Mouse (Mus musculus) Patski (cell line): ENCODE measurements around the gene Ebf3. TPM values are rescaled to one million over a fixed set of nuclear protein-coding genes. Genes with fewer than 3 reads are reported as not detected.

Source experiments
- ATAC-seq: fragments of 100-300 bp; one replicate; pipeline ENCODE4 v1.8.0; 2021
- CTCF ChIA-PET: fragments of 350-600 bp; sonication (Branson Sonifier 250); formaldehyde crosslinking; loops from one replicate; lab custom pipeline; 2022; ENCODE audit warnings: inconsistent platforms; lab: Charles Lee
- POLR2A ChIA-PET: fragments of 350-600 bp; sonication (Branson Sonifier 250); formaldehyde crosslinking; loops from one replicate; lab custom pipeline; 2022; ENCODE audit warnings: antibody characterized with exemption, inconsistent platforms; lab: Charles Lee
- DNase-seq: peaks from one replicate; pipeline ENCODE4 v3.0.0-alpha.2; 2011; ENCODE audit warnings: low read depth, low spot score
- H3K27me3 ChIP-seq: fragments of 371-371 bp; one replicate; pipeline ENCODE4 v1.5.1; 2021
- CTCF ChIP-seq: fragments of 100-300 bp; IDR thresholded peaks from one replicate; pipeline ENCODE4 v1.5.1; 2021
- in situ Hi-C: fragments of 300-500 bp; cut with MboI; formaldehyde crosslinking; loops from 3 replicates; pipeline ENCODE4 v1.11.1; 2018; ENCODE audit warnings: low pct_unique_long_range_greater_than_20kb, mixed read lengths
- polyA plus RNA-seq: library from polyadenylated mRNA; unstranded; gene quantifications from one replicate; pipeline ENCODE4 v1.2.3, GENCODE M21; 2021

The Ebf3 gene
- polyA plus RNA-seq, 1 experiment from 2014 or later: 0.86 TPM

- ATAC-seq (no peak), DNase-seq (no peak)
- CTCF ChIA-PET: no interaction called here
- in situ Hi-C loops: loop anchor here (25.0 kb wide), 1 partner anchor 816 kb away; no protein-coding TSS in a partner anchor
- TF ChIP-seq CTCF: no peak
- H3K27me3 ChIP-seq: peaks cover 11% of the 10 kb centered on the region
- POLR2A ChIA-PET: no interaction called here
These were observed 10.5 kb downstream of the Ebf3 start for GRCm38 (mm10) chr7:137303776-137304171.

DNA sequence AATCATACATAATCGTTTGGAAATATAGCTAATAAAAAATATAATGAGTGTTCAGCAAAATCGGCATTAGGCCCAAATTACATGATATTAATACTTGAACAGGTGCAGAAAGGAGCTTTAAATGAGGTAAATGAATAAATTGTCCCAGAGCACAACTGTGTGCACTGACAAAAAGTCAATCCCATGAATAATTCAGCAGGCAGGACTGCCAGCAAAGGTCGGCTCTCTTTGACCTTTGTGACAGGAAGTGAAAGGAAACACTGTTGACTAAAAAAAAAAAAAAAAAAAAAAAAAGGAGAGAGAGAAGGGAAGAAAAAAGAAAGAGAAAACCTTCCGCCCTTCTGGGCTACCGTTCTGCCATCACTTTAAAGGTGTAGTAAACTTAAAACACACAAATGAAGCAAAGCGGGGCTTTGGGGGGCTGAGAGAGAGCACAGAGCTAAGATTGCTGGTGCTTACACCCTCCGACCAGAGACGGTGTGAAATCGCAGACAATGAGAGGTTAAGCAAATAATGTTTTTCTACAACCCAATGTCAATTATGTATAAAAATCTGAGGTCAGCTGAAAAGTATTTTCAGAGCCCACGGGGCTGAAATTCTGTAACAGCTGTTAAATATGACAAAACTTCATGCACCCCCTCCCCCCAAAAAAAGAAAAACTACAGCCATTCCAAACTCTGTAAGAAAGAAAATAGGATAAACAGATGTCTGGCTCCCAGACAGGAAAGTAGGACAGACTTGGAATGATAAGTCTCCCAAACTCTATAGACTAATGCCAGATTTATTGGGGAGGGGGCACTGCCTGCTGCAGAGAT is 11.1 kb downstream of the Ebf3 start:
- ATAC-seq (no peak), DNase-seq (no peak)
- H3K27me3 ChIP-seq: peaks cover 8% of the 10 kb centered on the region
- in situ Hi-C loops: loop anchor here (25.0 kb wide), 1 partner anchor 816 kb away; no protein-coding TSS in a partner anchor
- CTCF ChIA-PET: no interaction called here
- no peak for TF ChIP-seq CTCF
- POLR2A ChIA-PET: interaction anchor here (0.6 kb wide), 1 partner anchor 1226 kb away, joined by 4 read pairs; no protein-coding TSS in a partner anchor

GRCm38 (mm10) chr7:137302161-137302560 is 12.1 kb downstream of the Ebf3 start:
- ChIA-PET POLR2A (no interaction called here), CTCF (no interaction called here)
- H3K27me3 ChIP-seq: peaks cover 3% of the 10 kb centered on the region
- DNase-seq (no peak), ATAC-seq (no peak)
- in situ Hi-C loops: loop anchor here (25.0 kb wide), 1 partner anchor 815 kb away; no protein-coding TSS in a partner anchor
- no peak for TF ChIP-seq CTCF

GRCm38 (mm10) chr7:137301329-137301751 is 12.9 kb downstream of the Ebf3 start:
- ChIA-PET CTCF (interaction anchor here (1.4 kb wide), 1 partner anchor 20 kb away, joined by 3 read pairs; no protein-coding TSS in a partner anchor), POLR2A (no interaction called here)
- H3K27me3 ChIP-seq: peaks cover 3% of the 10 kb centered on the region
- DNase-seq (no peak), ATAC-seq (no peak)
- in situ Hi-C loops: loop anchor here (25.0 kb wide), 1 partner anchor 814 kb away; no protein-coding TSS in a partner anchor
- TF ChIP-seq CTCF: no peak

- peaks cover 3% of the 10 kb centered on the region for H3K27me3 ChIP-seq
- POLR2A ChIA-PET: interaction anchor here (0.6 kb wide), 1 partner anchor 1534 kb away, joined by 3 read pairs; no protein-coding TSS in a partner anchor
- TF ChIP-seq CTCF: no peak
These were observed 13.4 kb downstream of the Ebf3 start for GRCm38 (mm10) chr7:137300826-137301225.

GRCm38 (mm10) chr7:137300169-137300568 is 14.1 kb downstream of the Ebf3 start:
- in situ Hi-C loops: loop anchor here (25.0 kb wide), 1 partner anchor 813 kb away; no protein-coding TSS in a partner anchor
- peaks cover 2% of the 10 kb centered on the region for H3K27me3 ChIP-seq
- ChIA-PET POLR2A (no interaction called here), CTCF (interaction anchor here (1.4 kb wide), 1 partner anchor 21 kb away, joined by 3 read pairs; no protein-coding TSS in a partner anchor)
- TF ChIP-seq CTCF: no peak
- ATAC-seq: no peak
- DNase-seq: no peak

More at GRCm38 (mm10) chr7:137300826-137301225, 13.4 kb downstream of the Ebf3 start:
- ATAC-seq: no peak
- in situ Hi-C loops: loop anchor here (25.0 kb wide), 1 partner anchor 814 kb away; no protein-coding TSS in a partner anchor
- no peak for DNase-seq
- CTCF ChIA-PET: interaction anchor here (1.4 kb wide), 1 partner anchor 20 kb away, joined by 3 read pairs; no protein-coding TSS in a partner anchor

DNA sequence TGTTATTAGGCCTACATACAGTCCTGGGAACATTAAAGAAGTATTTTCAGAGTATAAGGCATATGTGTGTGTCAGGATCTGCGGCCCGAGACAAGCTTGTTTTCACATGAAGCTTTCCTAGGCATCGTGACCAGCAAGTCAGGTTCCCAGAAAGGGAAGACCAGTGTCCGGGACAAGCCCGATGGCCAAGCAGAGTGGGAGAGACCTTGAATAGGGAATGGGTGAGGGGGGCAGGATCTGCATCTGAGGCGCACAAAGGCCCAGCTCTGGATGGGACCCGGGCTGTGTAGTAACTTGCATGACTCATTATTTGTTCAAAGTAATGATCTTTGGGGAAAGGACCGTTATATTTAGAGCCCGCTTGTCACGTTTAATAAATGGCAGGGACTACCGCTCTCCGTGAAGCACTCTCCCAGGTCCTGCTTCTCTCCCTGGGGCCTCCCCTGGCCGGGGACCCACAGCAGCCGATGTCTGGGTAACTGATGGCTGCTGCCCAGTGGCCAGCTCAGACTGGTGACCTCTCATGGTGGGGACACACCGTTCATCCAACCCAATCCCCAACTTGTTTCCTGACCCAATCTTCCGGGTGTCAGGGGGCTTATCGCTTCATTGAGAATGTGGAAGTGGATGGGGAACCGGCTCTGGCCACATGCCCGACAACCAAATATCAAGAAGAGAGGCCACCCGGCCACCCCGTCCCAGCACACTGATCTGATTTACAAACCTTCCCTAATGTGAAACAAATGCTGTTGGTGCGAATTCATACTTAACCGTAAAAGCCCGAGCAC is 16.5 kb downstream of the Ebf3 start:
- ChIA-PET POLR2A (no interaction called here), CTCF (no interaction called here)
- ATAC-seq (no peak), DNase-seq (no peak)
- no peak for TF ChIP-seq CTCF
- in situ Hi-C loops: no loop called here
- no peaks in the 10 kb centered on the region for H3K27me3 ChIP-seq

DNA sequence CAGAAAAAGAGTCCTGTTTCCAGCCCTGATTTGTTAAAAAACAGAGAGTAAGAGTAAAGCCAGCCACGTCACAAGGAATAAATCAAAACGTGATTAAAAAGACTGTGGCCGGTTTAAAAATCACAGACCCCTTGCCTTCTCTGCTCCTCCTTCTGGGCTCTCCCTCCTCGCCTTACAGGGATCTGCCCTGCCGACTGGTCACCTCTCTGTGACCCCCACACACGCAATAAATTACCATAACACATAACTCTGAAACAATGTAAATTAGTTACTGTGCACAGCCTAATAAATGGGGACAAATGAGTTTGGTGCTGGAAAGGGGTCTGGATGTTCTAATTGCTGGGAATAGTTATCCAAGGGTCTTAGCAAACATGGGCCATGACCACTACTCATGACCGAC is 17.1 kb downstream of the Ebf3 start:
- no peak for ATAC-seq
- in situ Hi-C loops: no loop called here
- no peak for TF ChIP-seq CTCF
- no peaks in the 10 kb centered on the region for H3K27me3 ChIP-seq
- CTCF ChIA-PET: no interaction called here
- POLR2A ChIA-PET: no interaction called here
- no peak for DNase-seq

- in situ Hi-C loops: no loop called here
- no peaks in the 10 kb centered on the region for H3K27me3 ChIP-seq
- ATAC-seq (no peak), DNase-seq (no peak)
- TF ChIP-seq CTCF: no peak
- CTCF ChIA-PET: no interaction called here
- POLR2A ChIA-PET: no interaction called here
These were observed 18.6 kb downstream of the Ebf3 start for GRCm38 (mm10) chr7:137295612-137296011.

DNA sequence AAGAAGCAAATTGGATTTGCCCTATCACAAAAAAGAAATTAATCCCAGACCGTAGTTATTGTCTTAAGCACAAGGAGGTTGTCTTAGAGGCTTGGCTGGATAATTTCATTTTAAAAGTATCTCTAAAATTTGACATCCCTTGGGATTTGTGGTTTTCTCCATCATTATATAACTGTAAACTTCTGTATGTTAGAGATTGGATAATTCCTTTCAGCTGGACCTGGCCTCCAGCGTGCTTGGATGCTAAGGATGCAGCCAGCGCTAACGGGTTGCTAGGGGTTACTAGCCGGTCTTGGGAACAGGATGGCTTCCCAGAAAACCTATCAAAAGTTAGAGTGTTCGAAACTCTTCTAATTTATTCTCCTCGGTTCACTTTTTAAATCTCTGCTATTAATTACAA is 19.8 kb downstream of the Ebf3 start:
- ATAC-seq: no peak
- no peaks in the 10 kb centered on the region for H3K27me3 ChIP-seq
- DNase-seq: no peak
- no peak for TF ChIP-seq CTCF
- in situ Hi-C loops: no loop called here
- ChIA-PET CTCF (no interaction called here), POLR2A (no interaction called here)
